Mouse (Mus musculus) gastrocnemius, adult 2 months (tissue): ENCODE results near the gene Fibcd1. TPM values are rescaled to one million over a fixed set of nuclear protein-coding genes. Genes with fewer than 3 reads are reported as not detected.
A peak's percentile ranks its signal among the peaks of the same experiment; 100 is the strongest.

Source experiments
- DNase-seq: peaks from one replicate; pipeline ENCODE4 v3.0.0; 2022
- H3K27ac ChIP-seq: fragments of 200-600 bp; 2 replicates; pipeline ENCODE4 v1.8.1; 2022; ENCODE audit warnings: mild to moderate bottlenecking
- H3K4me3 ChIP-seq: fragments of 200-600 bp; 2 replicates; pipeline ENCODE4 v1.8.1; 2022; ENCODE audit warnings: mild to moderate bottlenecking, moderate library complexity
- CTCF ChIP-seq: fragments of 200-600 bp; IDR thresholded peaks from 2 replicates; pipeline ENCODE4 v1.8.1; 2022; ENCODE audit warnings: antibody characterized with exemption, mild to moderate bottlenecking, moderate library complexity
- intact Hi-C: fragments of 180-260 bp; cut with DNase I; formaldehyde crosslinking; loops from one replicate; pipeline ENCODE4 v1.15.1; 2025
- long read RNA-seq, 2 experiments: library from polyadenylated mRNA; stranded (forward); transcript quantifications; one replicate each; pipeline ENCODE4 v2.0.0; 2021
- total RNA-seq, 2 experiments: library from RNA; stranded (reverse); gene quantifications; 2 replicates each; pipeline ENCODE4 v1.2.3; 2021

Fibcd1 gene
- total RNA-seq = not detected
- long read RNA-seq, experiment 1, partial matches to known transcripts = 0 of 1 reads
- long read RNA-seq, experiment 1, other reads (novel, unspliced or antisense) = 1 of 1 reads
- long read RNA-seq, experiment 2 = 0 reads

- intact Hi-C loops = no loop called here
- H3K4me3 ChIP-seq = peak within 1 kb of the TSS; percentile 73
- no peak within 1 kb of the TSS for H3K27ac ChIP-seq
- TF ChIP-seq CTCF = no peak
- DNase-seq = no peak
Measured at GRCm38 (mm10) chr2:31845896-31846691, at the start of gene Fibcd1. TSS of gene Fibcd1 (minus strand) at chr2:31846005.

- Histone ChIP-seq H3K4me3 (no peak overlapping the region), H3K27ac (peak overlapping the region; percentile 86)
- DNase-seq = peak; percentile 80
- TF ChIP-seq CTCF = no peak
- intact Hi-C loops = no loop called here
Measured at GRCm38 (mm10) chr2:31894221-31894870, 48.5 kb upstream of the Fibcd1 start.

DNA sequence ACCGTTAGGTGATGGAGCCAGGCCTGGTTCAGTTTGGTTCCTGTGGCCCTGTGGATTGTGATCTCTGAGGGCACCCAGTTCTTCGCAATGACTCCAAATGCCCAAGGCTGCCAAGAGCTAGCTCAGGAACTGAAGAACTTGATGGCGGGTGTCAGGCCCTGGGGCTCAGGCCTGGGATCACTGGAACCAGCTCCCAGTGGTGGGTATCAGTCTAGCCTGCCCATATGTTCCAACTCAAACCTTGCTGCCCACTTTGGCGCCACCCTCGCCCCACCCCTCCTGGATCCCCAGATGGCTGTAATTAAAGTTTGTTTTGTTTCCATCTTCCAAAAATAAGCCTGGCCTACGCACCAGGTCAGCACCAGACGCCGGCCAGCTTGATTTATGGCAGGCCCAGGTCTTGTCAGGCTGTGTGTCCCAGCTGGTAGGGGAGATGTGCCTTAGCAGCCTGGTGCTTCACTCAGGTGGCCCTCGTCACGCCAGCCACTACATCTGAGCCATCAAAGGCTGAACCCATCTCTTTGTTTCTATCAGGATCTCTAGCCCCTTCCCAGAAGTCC lies 47.4 kb upstream of the Fibcd1 start:
- peak; percentile 84 for DNase-seq
- Histone ChIP-seq H3K27ac (peak overlapping the region; percentile 86), H3K4me3 (peak overlapping the region; percentile 68)
- TF ChIP-seq CTCF = no peak
- intact Hi-C loops = no loop called here

GRCm38 (mm10) chr2:31891219-31891618 lies 45.4 kb upstream of the Fibcd1 start:
- no peak overlapping the region for H3K4me3 ChIP-seq
- TF ChIP-seq CTCF = no peak
- peak overlapping the region; percentile 86; the same call in 1 of the 2 replicates for H3K27ac ChIP-seq
- DNase-seq = no peak
- intact Hi-C loops = no loop called here

- TF ChIP-seq CTCF = no peak
- no peak overlapping the region for H3K27ac ChIP-seq
- intact Hi-C loops = no loop called here
Measured at GRCm38 (mm10) chr2:31888871-31889270, 43.1 kb upstream of the Fibcd1 start.

DNA sequence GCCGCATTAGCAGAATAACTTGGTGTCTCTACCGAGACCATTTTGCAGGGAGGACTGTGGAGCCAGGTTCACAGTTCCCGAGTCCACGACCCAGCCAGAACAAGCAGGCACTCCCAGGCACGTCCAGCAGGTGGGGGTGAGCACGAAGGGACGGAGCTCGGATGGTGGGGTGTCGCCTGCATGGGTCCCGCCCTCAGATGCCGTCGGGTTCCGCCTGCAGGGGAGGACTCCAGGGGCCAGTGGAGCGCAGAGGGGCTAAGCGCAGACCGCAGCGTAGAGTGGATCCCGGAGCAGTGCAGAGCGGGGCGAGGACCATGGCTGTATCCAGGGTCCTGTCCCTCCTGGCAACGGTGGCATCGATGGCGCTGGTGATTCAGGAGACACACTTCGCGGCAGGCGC lies 41.2 kb upstream of the Fibcd1 start, which contains the start of gene Lamc3:
Gene Lamc3, plus strand, starts transcription at position 262 of the 400 bp plus-strand sequence.
- peak; percentile 77 for DNase-seq
- TF ChIP-seq CTCF = peak; percentile 64
- H3K4me3 ChIP-seq = peak within 1 kb of the TSS; percentile 35
- H3K27ac ChIP-seq = no peak within 1 kb of the TSS
- intact Hi-C loops = no loop called here

More at GRCm38 (mm10) chr2:31888871-31889270, 43.1 kb upstream of the Fibcd1 start:
- no peak for DNase-seq
- H3K4me3 ChIP-seq = no peak overlapping the region

- Histone ChIP-seq H3K27ac (no peak overlapping the region), H3K4me3 (no peak overlapping the region)
- peak; percentile 63 for DNase-seq
- intact Hi-C loops = loop anchor here (1.0 to 2.0 kb wide), 2 partner anchors 29 to 70 kb away; no protein-coding TSS in a partner anchor
- TF ChIP-seq CTCF = peak; percentile 56
Measured at GRCm38 (mm10) chr2:31884806-31885205, 39.0 kb upstream of the Fibcd1 start.

DNA sequence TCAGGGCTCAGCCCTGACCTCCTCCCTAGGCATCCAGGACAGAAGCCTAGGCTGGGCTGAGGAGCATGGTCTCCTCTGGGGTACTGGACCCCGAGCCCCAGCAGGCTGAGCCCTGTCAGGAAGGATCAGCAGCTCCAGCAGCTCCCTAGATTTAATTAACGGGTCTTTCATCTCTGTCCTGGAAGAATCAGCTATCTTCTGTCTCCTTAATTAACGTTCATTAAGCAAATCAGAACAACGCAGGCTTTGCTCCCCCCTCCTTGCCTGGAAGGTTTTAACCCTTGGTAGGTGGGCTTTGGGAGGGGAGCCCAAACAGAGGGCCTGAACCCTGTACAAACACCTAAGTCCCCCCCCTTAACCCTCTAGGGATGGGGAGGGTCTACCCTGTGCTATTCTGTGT lies 37.3 kb upstream of the Fibcd1 start:
- DNase-seq = no peak
- no peak overlapping the region for H3K27ac ChIP-seq
- no peak for TF ChIP-seq CTCF
- intact Hi-C loops = no loop called here
- H3K4me3 ChIP-seq = no peak overlapping the region

- no peak for TF ChIP-seq CTCF
- Histone ChIP-seq H3K27ac (peak overlapping the region; percentile 16; the same call in 1 of the 2 replicates), H3K4me3 (peak overlapping the region; percentile 23; the same call in 1 of the 2 replicates)
- intact Hi-C loops = no loop called here
- DNase-seq = no peak
Measured at GRCm38 (mm10) chr2:31880868-31881267, 35.1 kb upstream of the Fibcd1 start.

DNA sequence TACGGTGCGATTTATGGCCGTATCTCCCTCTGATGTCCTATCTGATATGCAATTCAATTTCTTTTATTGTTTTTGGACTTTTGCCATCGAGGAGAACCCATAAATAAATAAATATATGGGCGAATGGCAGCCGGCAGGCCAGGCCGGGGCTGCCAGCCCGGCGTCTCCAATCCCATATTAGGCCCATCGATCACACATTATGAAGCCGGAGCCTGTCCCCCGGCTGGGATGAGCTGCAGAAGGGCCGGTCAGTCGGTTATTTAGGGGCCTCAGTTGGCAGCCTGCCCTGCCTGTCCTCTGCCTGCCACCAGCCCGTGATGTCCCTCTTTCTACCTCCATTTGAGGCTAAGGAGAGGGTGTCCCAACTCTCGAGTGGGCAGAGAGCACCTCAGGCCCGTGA lies 32.8 kb upstream of the Fibcd1 start:
- Histone ChIP-seq H3K27ac (no peak overlapping the region), H3K4me3 (no peak overlapping the region)
- intact Hi-C loops = no loop called here
- no peak for TF ChIP-seq CTCF
- DNase-seq = no peak

GRCm38 (mm10) chr2:31876446-31876845 lies 30.6 kb upstream of the Fibcd1 start:
- Histone ChIP-seq H3K27ac (no peak overlapping the region), H3K4me3 (no peak overlapping the region)
- intact Hi-C loops = no loop called here
- no peak for DNase-seq
- no peak for TF ChIP-seq CTCF

GRCm38 (mm10) chr2:31874290-31874855 lies 28.6 kb upstream of the Fibcd1 start:
- Histone ChIP-seq H3K27ac (no peak overlapping the region), H3K4me3 (no peak overlapping the region)
- intact Hi-C loops = no loop called here
- no peak for TF ChIP-seq CTCF
- DNase-seq = no peak
